Mouse (Mus musculus) CH12.LX (cell line): ENCODE data around the gene Zfp691. TPM values are rescaled to one million over a fixed set of nuclear protein-coding genes. Genes with fewer than 3 reads are reported as not detected.

Source experiments
- DNase-seq: peaks from one replicate; pipeline ENCODE4 v3.0.0-alpha.2; 2013; ENCODE audit errors: extremely low read depth
- H3K27ac ChIP-seq: 2 replicates; pipeline ENCODE4 v1.5.1; 2012; ENCODE audit warnings: low read depth, mild to moderate bottlenecking, control low read depth, moderate library complexity; ENCODE audit not compliant: insufficient read depth
- H3K27me3 ChIP-seq: replicated peaks from 2 replicates; pipeline ENCODE3; 2012; ENCODE audit warnings: inconsistent platforms
- H3K36me3 ChIP-seq, 2 experiments: replicated peaks in 1 of 2; 2 replicates each; pipeline versions ENCODE3 to v1.6.1; 2012; ENCODE audit warnings: inconsistent platforms in 1 of 2, low read length in 1 of 2, mild to moderate bottlenecking in 1 of 2, mixed read lengths in 1 of 2, moderate library complexity in 1 of 2; ENCODE audit not compliant: control insufficient read depth in 1 of 2, insufficient read depth in 1 of 2
- H3K4me1 ChIP-seq, 2 experiments: 2 replicates each; pipeline ENCODE4 v1.6.1; 2012; ENCODE audit warnings: inconsistent platforms in 1 of 2, moderate library complexity in 1 of 2; ENCODE audit not compliant: insufficient read depth in 2 of 2, control insufficient read depth in 1 of 2
- H3K4me2 ChIP-seq: 2 replicates; pipeline ENCODE4 v1.6.1; 2012; ENCODE audit warnings: low read depth, mild to moderate bottlenecking, control low read depth; ENCODE audit not compliant: poor library complexity, insufficient read depth, severe bottlenecking
- H3K4me3 ChIP-seq, 3 experiments: fragments of 150-350 bp in 1 of 3; sonication (generic) in 1 of 3; replicated peaks in 1 of 3; 2 replicates each; pipeline versions ENCODE3 to v1.5.1; 2011 to 2012; ENCODE audit warnings: low read depth in 2 of 3, low read length in 2 of 3, mild to moderate bottlenecking in 2 of 3, moderate library complexity in 2 of 3, control low read depth in 1 of 3, improper control_type of control experiment in 1 of 3, inconsistent platforms in 1 of 3, mixed read lengths in 1 of 3; ENCODE audit not compliant: poor library complexity in 1 of 3
- H3K79me2 ChIP-seq: replicated peaks from 2 replicates; pipeline ENCODE4 v1.6.1; 2012; ENCODE audit warnings: mild to moderate bottlenecking, moderate library complexity; ENCODE audit not compliant: control insufficient read depth, poor library complexity, insufficient read depth, severe bottlenecking; ENCODE audit errors: extremely low read depth
- H3K9ac ChIP-seq: 2 replicates; pipeline ENCODE4 v1.6.1; 2012; ENCODE audit warnings: low read depth, mild to moderate bottlenecking, control low read depth, moderate library complexity; ENCODE audit not compliant: insufficient read depth
- H3K9me3 ChIP-seq: replicated peaks from 2 replicates; pipeline ENCODE3; 2012; ENCODE audit warnings: low read length, inconsistent platforms, mixed read lengths
- CHD1 ChIP-seq: IDR thresholded peaks from 2 replicates; pipeline ENCODE4 v1.6.1; 2012; ENCODE audit warnings: low read depth, low read length, improper control_type of control experiment, inconsistent platforms
- CTCF ChIP-seq, 2 experiments: IDR thresholded peaks in 1 of 2; conservative IDR thresholded peaks in 1 of 2; 2 replicates each; pipeline ENCODE4 v1.5.1; 2011 to 2012; ENCODE audit warnings: low read depth in 2 of 2, low read length in 2 of 2, improper control_type of control experiment in 1 of 2, inconsistent platforms in 1 of 2, mild to moderate bottlenecking in 1 of 2, moderate library complexity in 1 of 2
- IRF4 ChIP-seq: IDR thresholded peaks from 2 replicates; pipeline ENCODE4 v1.6.1; 2014; ENCODE audit warnings: low read depth, mild to moderate bottlenecking, inconsistent platforms, low read length, improper control_type of control experiment
- MAZ ChIP-seq: IDR thresholded peaks from 2 replicates; pipeline ENCODE4 v1.6.1; 2012; ENCODE audit warnings: low read depth, mild to moderate bottlenecking, inconsistent platforms, low read length, improper control_type of control experiment, moderate library complexity
- NELFE ChIP-seq: IDR thresholded peaks from 2 replicates; pipeline ENCODE4 v1.6.1; 2011; ENCODE audit warnings: low read depth, low read length, improper control_type of control experiment
- NRF1 ChIP-seq: IDR thresholded peaks from 2 replicates; pipeline ENCODE4 v1.6.1; 2014; ENCODE audit warnings: low read depth, mild to moderate bottlenecking, inconsistent platforms, low read length, improper control_type of control experiment, moderate library complexity
- PAX5 ChIP-seq: IDR thresholded peaks from 2 replicates; pipeline ENCODE4 v1.6.1; 2012; ENCODE audit warnings: low read length, inconsistent platforms, mixed read lengths
- RAD21 ChIP-seq: IDR thresholded peaks from 2 replicates; pipeline ENCODE4 v1.6.1; 2011; ENCODE audit warnings: low read depth, mild to moderate bottlenecking, low read length, improper control_type of control experiment, moderate library complexity
- RCOR1 ChIP-seq: conservative IDR thresholded peaks from 2 replicates; pipeline ENCODE4 v1.6.1; 2012; ENCODE audit warnings: low read depth, mild to moderate bottlenecking, inconsistent platforms, low read length, improper control_type of control experiment
- SMC3 ChIP-seq: IDR thresholded peaks from 2 replicates; pipeline ENCODE4 v1.6.1; 2011; ENCODE audit warnings: low read depth, low read length, improper control_type of control experiment
- TCF12 ChIP-seq: IDR thresholded peaks from 2 replicates; pipeline ENCODE4 v1.6.1; 2014; ENCODE audit warnings: low read depth, mild to moderate bottlenecking, inconsistent platforms, low read length, improper control_type of control experiment
- USF1 ChIP-seq: IDR thresholded peaks from 2 replicates; pipeline ENCODE4 v1.6.1; 2014; ENCODE audit warnings: low read depth, mild to moderate bottlenecking, inconsistent platforms, low read length, improper control_type of control experiment
- ZC3H11A ChIP-seq: IDR thresholded peaks from 2 replicates; pipeline ENCODE4 v1.6.1; 2012; ENCODE audit warnings: low read depth, mild to moderate bottlenecking, inconsistent platforms, low read length, improper control_type of control experiment
- ZKSCAN1 ChIP-seq: IDR thresholded peaks from 2 replicates; pipeline ENCODE4 v1.6.1; 2012; ENCODE audit warnings: low read depth, inconsistent platforms, low read length, improper control_type of control experiment, borderline replicate concordance
- dilution Hi-C: fragments of 300-500 bp; cut with MboI; formaldehyde crosslinking; loops from 2 replicates; pipeline ENCODE4 v1.14.3; 2020; ENCODE audit warnings: low sequenced_read_pairs; ENCODE audit not compliant: extremely low pct_unique_long_range_greater_than_20kb, extremely low pct_ligation_motif_present
- in situ Hi-C: fragments of 300-500 bp; cut with MboI; formaldehyde crosslinking; loops from 3 replicates; pipeline ENCODE4 v1.14.3; 2019; ENCODE audit warnings: low sequenced_read_pairs, low pct_ligation_motif_present, low pct_unique_long_range_greater_than_20kb, mixed read lengths
- polyA plus RNA-seq: library from polyadenylated mRNA; unstranded; fragments of >175 nt; gene quantifications from 2 replicates; pipeline ENCODE4 v1.2.1, GENCODE M21; 2012; ENCODE audit warnings: low read depth; ENCODE audit not compliant: insufficient read length
- total RNA-seq, 2 experiments: library from RNA; depleted of rRNA; stranded (reverse); fragments of 300-350 nt in 1 of 2; fragments of >200 nt in 1 of 2; gene quantifications; 2 replicates each; pipeline ENCODE4 v1.2.3; 2012 to 2014

Zfp691 gene
- total and polyA plus RNA-seq, 3 experiments: 3.2 to 4.7 (median 4.0) TPM

DNA sequence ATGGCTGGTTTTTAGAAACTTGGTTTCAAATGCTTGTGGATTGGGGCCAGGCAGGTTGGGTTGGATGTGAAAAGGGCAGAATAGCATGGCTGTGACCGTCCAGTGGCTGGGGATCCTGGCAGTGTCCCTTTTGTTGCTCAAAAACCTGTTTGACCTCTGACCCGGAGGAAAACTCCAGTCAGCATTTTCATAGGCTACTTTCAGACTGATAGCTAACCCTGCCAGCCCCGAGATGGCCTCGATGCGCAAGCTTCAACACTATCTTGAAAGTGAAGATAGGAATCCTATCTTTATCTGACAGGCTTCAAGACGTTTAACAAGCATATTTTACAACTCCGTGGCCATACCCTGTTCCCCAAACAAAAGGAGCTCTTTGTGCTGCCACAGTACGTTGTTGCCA is 36.7 kb downstream of the Zfp691 start:
- in situ Hi-C loops (no loop called here), dilution Hi-C loops (no loop called here)
- H3K4me2 ChIP-seq: no peak overlapping the region
- no peaks in the 10 kb centered on the region for H3K9me3 ChIP-seq
- TF ChIP-seq MAZ (no peak), ZKSCAN1 (no peak), ZC3H11A (no peak), CHD1 (no peak), TCF12 (no peak), PAX5 (no peak)
- H3K9ac ChIP-seq: no peak overlapping the region
- DNase-seq: no peak
- no peak overlapping the region for H3K27ac ChIP-seq
- no peaks in the 10 kb centered on the region for H3K79me2 ChIP-seq
- no peaks in the 10 kb centered on the region for H3K27me3 ChIP-seq
- H3K36me3 ChIP-seq: peaks cover 52 to 67% of the 10 kb centered on the region in 2 experiments
- no peak overlapping the region for H3K4me3 ChIP-seq
- H3K4me1 ChIP-seq: peaks cover 3 to 5% of the 10 kb centered on the region in 2 experiments; a peak in 3 of 4 replicates

- dilution Hi-C loops: no loop called here
- no peak for DNase-seq
- H3K9ac ChIP-seq: no peak overlapping the region
- in situ Hi-C loops: no loop called here
- no peak overlapping the region for H3K4me2 ChIP-seq
- no peaks in the 10 kb centered on the region for H3K27me3 ChIP-seq
- no peaks in the 10 kb centered on the region for H3K79me2 ChIP-seq
- no peak overlapping the region for H3K27ac ChIP-seq
- H3K9me3 ChIP-seq: no peaks in the 10 kb centered on the region
- TF ChIP-seq PAX5: no peak
- TF ChIP-seq SMC3: no peak
- TF ChIP-seq CTCF (conservative IDR thresholded peaks at IDR 0.05 in 1 of 2, IDR thresholded peaks at IDR 0.05 in 1 of 2; ENCODE audit: low read depth in 2 of 2, low read length in 2 of 2): no peak
- TF ChIP-seq RCOR1: no peak
- no peak for TF ChIP-seq NRF1
- no peak for TF ChIP-seq NELFE
- TF ChIP-seq TCF12: no peak
- no peak for TF ChIP-seq USF1
- no peak for TF ChIP-seq RAD21
- no peak overlapping the region for H3K4me3 ChIP-seq
- peaks cover 0 to 32% of the 10 kb centered on the region in 2 experiments; a peak in 2 of 4 replicates for H3K4me1 ChIP-seq
- peaks cover 66 to 97% of the 10 kb centered on the region in 2 experiments for H3K36me3 ChIP-seq
Measured at GRCm38 (mm10) chr4:119133860-119134259, 40.1 kb downstream of the Zfp691 start.

DNA sequence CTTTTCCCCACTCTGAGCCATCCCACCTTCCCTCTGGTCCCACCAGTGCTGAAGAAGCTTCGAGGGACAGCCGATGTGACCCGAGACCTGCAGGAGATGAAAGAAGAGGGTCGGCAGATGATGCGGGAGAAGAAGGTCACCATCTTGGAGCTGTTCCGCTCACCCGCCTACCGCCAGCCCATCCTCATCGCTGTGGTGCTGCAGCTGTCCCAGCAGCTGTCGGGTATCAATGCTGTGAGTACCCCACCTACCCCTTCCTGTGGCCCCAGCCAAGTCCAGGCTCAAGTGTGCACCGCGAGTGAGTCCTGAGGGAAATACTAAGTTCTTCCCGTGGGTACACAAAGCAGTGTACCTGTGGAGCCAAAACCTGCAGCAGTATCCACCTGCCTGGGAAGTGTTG is 40.7 kb downstream of the Zfp691 start:
- peaks cover 0 to 36% of the 10 kb centered on the region in 2 experiments; a peak in 2 of 4 replicates for H3K4me1 ChIP-seq
- dilution Hi-C loops: no loop called here

More for the DNA sequence above, 40.7 kb downstream of the Zfp691 start:
- no peak overlapping the region for H3K9ac ChIP-seq
- no peaks in the 10 kb centered on the region for H3K79me2 ChIP-seq
- no peak overlapping the region for H3K27ac ChIP-seq
- H3K4me2 ChIP-seq: no peak overlapping the region
- in situ Hi-C loops: no loop called here
- no peaks in the 10 kb centered on the region for H3K9me3 ChIP-seq
- DNase-seq: no peak
- no peak overlapping the region for H3K4me3 ChIP-seq
- peaks cover 68 to 97% of the 10 kb centered on the region in 2 experiments for H3K36me3 ChIP-seq
- TF ChIP-seq IRF4: no peak
- no peaks in the 10 kb centered on the region for H3K27me3 ChIP-seq
